Mouse (Mus musculus): ENCODE data around the gene Mipol1.

DNA sequence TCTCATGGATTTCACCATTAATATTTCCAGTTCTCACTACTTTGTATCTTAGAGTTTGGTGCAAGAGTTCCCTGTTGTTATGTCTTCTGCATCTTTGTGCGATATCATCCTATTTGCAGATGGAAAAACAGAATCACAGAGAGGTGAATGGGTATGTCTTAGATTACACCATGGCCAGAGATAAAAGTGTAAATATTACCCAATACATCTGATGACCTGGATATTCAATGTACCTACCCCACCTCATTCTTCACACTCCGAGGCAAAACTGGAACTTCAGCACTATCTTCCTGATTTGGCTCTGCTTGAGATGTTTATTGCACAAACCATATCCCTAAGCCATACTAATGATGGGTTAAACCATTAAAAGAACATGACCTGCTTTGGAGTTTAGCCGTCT, 198.0 kb downstream of the Mipol1 start:
- TF ChIP-seq GATA1 (IDR thresholded peaks at IDR 0.05; ENCODE audit: borderline replicate concordance, low read length): no peak
- TF ChIP-seq FLI1 (IDR thresholded peaks at IDR 0.05; ENCODE audit: low read length): no peak
